Mouse (Mus musculus) megakaryocyte, embryonic 14.5 days (primary cell): ENCODE measurements around the gene Plekha1.

ENCODE experiments used
- FLI1 ChIP-seq: IDR thresholded peaks from 2 replicates; pipeline ENCODE4 v1.6.1; 2012; ENCODE audit warnings: low read length, inconsistent platforms, mixed read lengths
- GATA1 ChIP-seq: IDR thresholded peaks from 3 replicates; pipeline ENCODE4 v1.6.1; 2012; ENCODE audit warnings: mixed read lengths, low read length, inconsistent platforms, borderline replicate concordance

- TF ChIP-seq FLI1, result no peak
- no peak for TF ChIP-seq GATA1
Measured at GRCm38 (mm10) chr7:130892973-130893372, 27.4 kb downstream of the Plekha1 start.
